Mouse (Mus musculus): Measurements from ENCODE around the gene Senp3. TPM values are rescaled to one million over a fixed set of nuclear protein-coding genes. Genes with fewer than 3 reads are reported as not detected.
"Not testable (repeated sequence)": the region's sequence is repeated elsewhere in the genome, so short reads cannot be mapped to it uniquely, and the experiment has no call there.

Gene Senp3
- polyA plus RNA-seq, 1 experiment from 2014 or later, result 125 TPM

DNA sequence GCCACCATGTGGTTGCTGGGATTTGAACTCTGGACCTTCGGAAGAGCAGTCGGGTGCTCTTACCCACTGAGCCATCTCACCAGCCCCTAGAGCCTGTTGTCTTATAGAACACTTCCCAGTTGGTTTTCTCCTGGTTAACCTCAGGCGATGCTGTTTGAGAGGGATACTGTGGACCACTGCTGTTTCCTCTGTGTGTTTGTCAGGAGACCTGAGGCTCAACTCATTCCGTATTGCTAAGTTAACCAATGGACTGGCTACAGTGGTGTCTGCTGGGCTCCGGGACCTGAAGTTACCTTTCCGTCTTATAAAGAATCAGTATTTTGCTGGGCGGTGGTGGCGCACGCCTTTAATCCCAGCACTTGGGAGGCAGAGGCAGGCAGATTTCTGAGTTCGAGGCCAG lies 21.0 kb upstream of the Senp3 start:
- H3K27ac ChIP-seq; H3K4me2 ChIP-seq (replicated peaks); H3K4me1 ChIP-seq; ATAC-seq (ENCODE audit: low FRiP score, low read depth); H3K4me3 ChIP-seq; H3K36me3 ChIP-seq; H3K27me3 ChIP-seq; H3K9me3 ChIP-seq; H3K9ac ChIP-seq: not testable (repeated sequence)
- 94% methylated on average over 10 of the region's 10 CpGs for WGBS

DNA sequence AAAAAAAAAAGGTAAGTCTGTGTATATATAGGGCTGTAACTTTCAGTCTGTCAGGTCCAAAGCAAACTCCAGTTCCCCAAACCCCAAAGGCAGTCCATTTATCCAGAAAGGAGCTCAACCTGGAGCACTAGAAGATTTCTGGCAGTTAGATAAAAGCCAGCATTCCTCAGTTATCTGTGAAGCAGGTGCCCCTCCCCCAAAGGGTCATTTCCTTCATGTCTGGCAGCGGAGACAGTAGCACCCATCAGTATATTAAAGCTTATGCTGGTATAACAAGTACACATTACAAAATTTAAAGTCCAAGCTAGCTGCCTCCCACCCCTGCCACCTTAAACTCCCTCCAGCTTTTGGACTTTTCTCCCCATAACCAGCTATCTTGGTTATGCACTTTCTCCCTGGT lies 17.7 kb upstream of the Senp3 start:
- H3K4me1 ChIP-seq, result peaks cover 15% of the 10 kb centered on the region
- H3K4me3 ChIP-seq, result no peak overlapping the region
- no peak overlapping the region for H3K9ac ChIP-seq
- no peaks in the 10 kb centered on the region for H3K9me3 ChIP-seq
- WGBS, result 61% methylated on average over 1 of the region's 1 CpGs
- H3K36me3 ChIP-seq, result no peaks in the 10 kb centered on the region
- no peak for ATAC-seq (ENCODE audit: low FRiP score, low read depth)
- H3K27ac ChIP-seq, result no peak overlapping the region
- no peaks in the 10 kb centered on the region for H3K27me3 ChIP-seq
- H3K4me2 ChIP-seq (replicated peaks), result no peak overlapping the region

DNA sequence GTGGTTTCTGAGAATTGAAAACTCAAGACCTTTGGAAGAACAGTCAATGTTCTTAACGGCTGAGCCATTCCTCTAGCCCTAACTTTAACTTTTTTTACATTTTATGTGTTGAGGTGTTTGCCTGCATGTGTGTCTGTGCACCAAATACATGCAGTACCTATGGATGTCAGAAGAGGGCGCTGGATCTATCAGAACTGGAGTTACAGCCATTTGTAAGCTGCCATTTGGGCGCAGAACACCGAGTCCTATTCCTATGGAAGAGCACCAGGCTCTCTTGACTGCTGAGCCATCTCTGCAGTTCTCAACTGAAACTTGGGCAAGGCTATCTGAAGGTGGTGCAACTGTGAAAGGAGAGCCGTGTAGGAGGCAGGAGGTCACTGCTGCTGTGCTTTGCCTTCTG lies 16.7 kb upstream of the Senp3 start:
- Histone ChIP-seq H3K27me3 (no peaks in the 10 kb centered on the region), H3K4me1 (peaks cover 15% of the 10 kb centered on the region), H3K9me3 (no peaks in the 10 kb centered on the region), H3K9ac (no peak overlapping the region), H3K4me3 (no peak overlapping the region), H3K27ac (no peak overlapping the region), H3K4me2 (replicated peaks) (no peak overlapping the region), H3K36me3 (no peaks in the 10 kb centered on the region)
- no peak for ATAC-seq (ENCODE audit: low FRiP score, low read depth)
- 67% methylated on average over 5 of the region's 5 CpGs for WGBS

DNA sequence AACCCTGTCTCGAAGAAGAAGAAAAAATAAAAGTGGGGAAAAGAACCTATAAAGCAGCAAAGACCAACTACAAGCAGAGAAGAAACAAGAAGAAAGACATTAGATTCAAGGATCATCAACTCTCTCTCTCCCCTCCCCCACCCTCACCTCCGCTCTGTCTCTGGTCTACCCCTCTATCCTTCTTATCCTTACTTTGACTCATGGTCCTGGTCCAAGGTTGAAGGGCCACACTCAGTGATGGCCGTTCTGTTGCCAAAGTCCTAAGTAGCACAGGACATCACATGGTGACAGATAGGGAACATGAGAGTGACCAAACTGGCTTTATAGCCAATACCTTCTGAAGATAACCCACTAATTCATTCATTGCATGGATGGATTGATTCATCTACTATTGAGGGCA lies 15.5 kb upstream of the Senp3 start:
- H3K9ac ChIP-seq, result no peak overlapping the region
- H3K27me3 ChIP-seq, result no peaks in the 10 kb centered on the region
- no peaks in the 10 kb centered on the region for H3K36me3 ChIP-seq
- no peak for ATAC-seq (ENCODE audit: low FRiP score, low read depth)
- H3K4me2 ChIP-seq (replicated peaks), result no peak overlapping the region
- H3K4me1 ChIP-seq, result peaks cover 15% of the 10 kb centered on the region
- H3K9me3 ChIP-seq, result no peaks in the 10 kb centered on the region
- H3K27ac ChIP-seq, result no peak overlapping the region
- 90% methylated on average over 3 of the region's 3 CpGs for WGBS
- no peak overlapping the region for H3K4me3 ChIP-seq

DNA sequence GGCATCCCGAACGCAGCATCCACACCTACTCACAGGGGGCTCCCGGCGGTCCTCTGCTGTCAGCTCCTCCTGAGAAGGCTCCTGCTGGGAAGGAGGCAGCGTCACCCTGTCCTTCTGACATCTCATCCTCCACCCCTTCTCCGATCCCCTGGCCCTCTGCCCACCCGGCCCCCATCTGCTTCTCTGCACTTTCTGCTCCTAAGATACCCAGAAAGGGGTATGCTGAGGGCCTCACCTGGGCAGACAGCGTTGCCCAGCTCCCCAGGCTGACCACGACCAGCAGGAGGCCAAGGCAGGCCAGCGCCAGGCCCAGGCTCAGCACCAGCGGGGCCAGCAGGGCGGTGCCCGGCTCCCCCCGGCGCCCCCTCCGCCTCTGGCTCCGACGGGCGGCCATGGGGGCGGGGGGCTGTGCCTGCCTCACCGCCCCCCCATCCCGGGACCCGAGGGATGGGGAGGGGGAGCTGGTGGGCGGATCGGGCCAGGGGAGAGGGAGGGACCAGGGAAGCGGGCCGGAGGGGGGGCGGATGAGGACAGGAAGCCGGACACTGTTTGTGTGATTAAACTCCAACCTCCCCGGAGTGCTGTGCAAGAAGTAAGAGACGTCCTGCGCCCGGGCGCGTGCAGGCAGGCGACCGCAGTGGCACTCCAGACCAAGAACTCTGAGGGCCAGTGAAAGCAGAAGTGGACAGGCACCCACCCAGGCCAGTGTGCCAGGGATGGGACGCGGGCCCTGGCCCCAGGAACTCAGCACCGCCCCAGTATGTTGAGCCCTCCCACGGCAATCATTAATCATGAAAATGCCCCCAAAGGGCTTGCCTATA lies 13.7 kb upstream of the Senp3 start, which contains the start of the genes Tnfsf12 and Tnfsfm13:
Gene Tnfsf12, minus strand, starts transcription at position 489 of the 821 bp plus-strand sequence.
Gene Tnfsfm13, minus strand, starts transcription at position 738 of the 821 bp plus-strand sequence.
- Histone ChIP-seq H3K9me3 (no peaks in the 10 kb centered on the region), H3K27me3 (no peaks in the 10 kb centered on the region), H3K4me1 (peaks cover 15% of the 10 kb centered on the region), H3K4me2 (replicated peaks) (peak within 1 kb of the TSS; percentile 91), H3K36me3 (no peaks in the 10 kb centered on the region), H3K9ac (peak within 1 kb of the TSS; percentile 79), H3K27ac (peak within 1 kb of the TSS; percentile 81), H3K4me3 (peak within 1 kb of the TSS; percentile 57)
- under 1% methylated on average over 32 of the region's 41 CpGs for WGBS
- ATAC-seq (ENCODE audit: low FRiP score, low read depth), result peak; percentile 77

DNA sequence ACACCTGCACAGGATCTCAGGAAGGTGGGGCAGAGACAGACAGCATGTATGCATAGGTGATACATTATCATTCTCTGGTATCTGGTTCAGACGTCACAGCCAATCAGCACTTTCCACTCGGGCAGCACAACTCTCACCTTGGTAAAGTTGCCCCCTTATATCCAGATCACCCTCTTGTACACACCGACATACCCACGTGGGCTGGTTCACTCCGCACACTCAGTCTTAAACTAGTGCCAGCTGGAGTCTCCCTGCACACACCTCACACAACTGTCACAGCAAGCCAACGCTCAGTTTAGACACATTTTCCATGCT lies 13.1 kb upstream of the Senp3 start:
- Histone ChIP-seq H3K9ac (peak overlapping the region; percentile 79), H3K9me3 (no peaks in the 10 kb centered on the region), H3K27ac (peak overlapping the region; percentile 81), H3K4me2 (replicated peaks) (peak overlapping the region; percentile 91), H3K27me3 (no peaks in the 10 kb centered on the region), H3K4me3 (peak overlapping the region; percentile 57), H3K4me1 (peaks cover 15% of the 10 kb centered on the region), H3K36me3 (no peaks in the 10 kb centered on the region)
- peak; percentile 58; the same call in 1 of the 2 replicates for ATAC-seq (ENCODE audit: low FRiP score, low read depth)
- 18% methylated on average over 6 of the region's 6 CpGs for WGBS

DNA sequence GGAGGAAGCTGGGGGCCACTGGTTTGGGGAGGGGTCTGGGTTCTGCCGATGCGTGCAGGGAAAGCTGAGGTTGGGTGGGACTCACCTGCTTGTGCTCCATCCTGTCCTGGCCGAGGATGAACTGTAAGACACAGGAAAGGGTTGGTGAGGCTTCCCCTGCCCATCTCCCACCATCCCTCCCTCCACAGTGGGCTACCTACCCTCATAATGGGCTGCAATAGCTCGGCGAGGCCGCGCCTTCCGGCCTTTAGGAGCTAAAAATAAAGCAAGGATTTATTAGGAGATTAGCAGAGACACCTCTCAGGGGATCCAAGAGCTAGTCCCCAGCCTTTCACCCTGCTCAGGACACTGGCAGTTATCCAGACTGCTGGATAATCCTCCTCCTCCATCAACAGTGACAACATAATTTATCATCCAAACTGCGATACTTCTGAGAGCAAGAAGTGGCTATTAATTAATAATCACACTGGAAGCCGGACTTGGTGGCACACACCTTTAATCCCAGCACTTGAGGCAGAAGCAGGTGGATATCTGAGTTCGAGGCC lies 11.6 kb upstream of the Senp3 start:
- no peak for ATAC-seq (ENCODE audit: low FRiP score, low read depth)
- 55% methylated on average over 11 of the region's 11 CpGs for WGBS
- no peak overlapping the region for H3K9ac ChIP-seq
- H3K27ac ChIP-seq, result no peak overlapping the region
- no peak overlapping the region for H3K4me3 ChIP-seq
- H3K4me2 ChIP-seq (replicated peaks), result no peak overlapping the region
- no peaks in the 10 kb centered on the region for H3K36me3 ChIP-seq
- H3K9me3 ChIP-seq, result no peaks in the 10 kb centered on the region
- no peaks in the 10 kb centered on the region for H3K27me3 ChIP-seq
- H3K4me1 ChIP-seq, result peaks cover 15% of the 10 kb centered on the region

DNA sequence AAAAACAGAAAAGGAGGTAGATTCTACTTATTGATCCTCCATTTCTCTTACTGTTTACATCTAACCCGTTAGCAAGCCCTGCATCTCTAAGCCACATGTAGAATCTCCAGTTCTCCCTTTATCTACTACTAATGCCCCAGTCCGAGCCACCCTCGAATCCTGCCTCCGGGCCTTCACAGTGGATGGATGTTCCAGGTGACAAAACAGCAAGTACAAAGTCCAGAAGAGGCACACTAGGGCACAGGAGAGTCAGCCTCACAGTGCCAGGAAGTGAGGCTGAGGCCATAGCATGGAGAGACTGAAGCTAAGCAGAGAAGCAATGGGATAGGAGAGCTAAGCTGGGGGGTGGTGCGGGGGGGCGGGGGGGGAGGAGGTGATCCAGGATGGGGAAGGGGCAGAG lies 11.0 kb upstream of the Senp3 start:
- H3K9me3 ChIP-seq, result no peaks in the 10 kb centered on the region
- H3K4me2 ChIP-seq (replicated peaks), result no peak overlapping the region
- no peak overlapping the region for H3K9ac ChIP-seq
- no peak overlapping the region for H3K4me3 ChIP-seq
- no peak overlapping the region for H3K27ac ChIP-seq
- no peaks in the 10 kb centered on the region for H3K27me3 ChIP-seq
- H3K36me3 ChIP-seq, result no peaks in the 10 kb centered on the region
- peaks cover 15% of the 10 kb centered on the region for H3K4me1 ChIP-seq
- 93% methylated on average over 6 of the region's 6 CpGs for WGBS
- ATAC-seq (ENCODE audit: low FRiP score, low read depth), result no peak

DNA sequence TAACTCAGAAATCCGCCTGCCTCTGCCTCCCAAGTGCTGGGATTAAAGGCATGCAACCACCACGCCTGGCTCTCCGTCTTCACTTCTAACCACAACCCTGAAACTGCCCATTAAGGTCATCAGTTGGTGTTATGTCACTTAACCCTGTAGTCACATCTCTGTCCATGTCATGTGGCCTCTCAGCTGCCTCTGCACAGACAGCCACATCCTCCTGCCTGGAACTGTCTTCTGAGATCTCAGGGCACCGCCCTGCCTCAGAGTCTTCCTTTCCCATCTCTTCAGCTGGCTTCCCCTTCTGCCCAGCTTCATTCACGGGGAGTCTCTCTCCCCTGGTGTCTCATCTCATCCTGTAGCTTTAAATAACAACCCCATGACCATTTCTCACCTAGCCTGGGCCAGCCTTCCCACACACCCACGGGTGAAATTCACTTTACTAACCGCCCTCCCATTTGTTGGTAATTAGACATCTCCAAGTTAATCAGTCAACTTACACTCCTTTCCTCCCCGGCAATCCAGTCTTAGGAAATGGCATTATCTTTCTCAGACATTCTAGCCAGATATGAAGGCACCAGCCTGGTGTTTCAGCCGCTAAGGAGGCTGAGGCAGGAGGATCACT lies 10.4 kb upstream of the Senp3 start:
- Histone ChIP-seq H3K9ac (no peak overlapping the region), H3K27me3 (no peaks in the 10 kb centered on the region), H3K4me3 (no peak overlapping the region), H3K9me3 (no peaks in the 10 kb centered on the region), H3K36me3 (no peaks in the 10 kb centered on the region), H3K4me1 (peaks cover 15% of the 10 kb centered on the region), H3K27ac (no peak overlapping the region), H3K4me2 (replicated peaks) (no peak overlapping the region)
- WGBS, result 72% methylated on average over 9 of the region's 9 CpGs
- ATAC-seq (ENCODE audit: low FRiP score, low read depth), result no peak

DNA sequence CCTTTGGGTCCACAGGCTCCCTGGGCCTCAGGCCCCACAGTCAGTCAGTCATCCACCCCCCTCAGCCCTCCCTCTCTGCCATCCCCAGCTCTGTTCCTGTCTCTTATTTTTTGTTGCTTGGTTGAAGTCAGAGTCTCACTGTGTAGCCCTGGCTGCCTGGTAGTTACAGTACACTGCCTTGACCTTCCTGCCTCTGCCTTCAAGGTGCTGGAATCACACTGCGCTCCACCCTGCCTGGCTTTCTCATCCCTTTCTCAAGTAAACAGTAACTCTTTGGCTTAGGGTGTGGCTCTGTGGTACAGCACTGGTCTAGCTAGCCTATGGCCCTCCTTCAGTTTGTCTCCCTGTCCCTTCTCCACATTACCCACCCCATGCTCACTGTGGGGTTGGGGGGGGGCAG lies 8.0 kb upstream of the Senp3 start:
- peaks cover 23% of the 10 kb centered on the region for H3K4me1 ChIP-seq
- ATAC-seq (ENCODE audit: low FRiP score, low read depth), result no peak
- H3K27me3 ChIP-seq, result no peaks in the 10 kb centered on the region
- H3K36me3 ChIP-seq, result no peaks in the 10 kb centered on the region
- no peak overlapping the region for H3K4me3 ChIP-seq
- H3K27ac ChIP-seq, result no peak overlapping the region
- H3K9ac ChIP-seq, result no peak overlapping the region
- no peak overlapping the region for H3K4me2 ChIP-seq (replicated peaks)
- 93% methylated on average over 1 of the region's 1 CpGs for WGBS
- no peaks in the 10 kb centered on the region for H3K9me3 ChIP-seq

DNA sequence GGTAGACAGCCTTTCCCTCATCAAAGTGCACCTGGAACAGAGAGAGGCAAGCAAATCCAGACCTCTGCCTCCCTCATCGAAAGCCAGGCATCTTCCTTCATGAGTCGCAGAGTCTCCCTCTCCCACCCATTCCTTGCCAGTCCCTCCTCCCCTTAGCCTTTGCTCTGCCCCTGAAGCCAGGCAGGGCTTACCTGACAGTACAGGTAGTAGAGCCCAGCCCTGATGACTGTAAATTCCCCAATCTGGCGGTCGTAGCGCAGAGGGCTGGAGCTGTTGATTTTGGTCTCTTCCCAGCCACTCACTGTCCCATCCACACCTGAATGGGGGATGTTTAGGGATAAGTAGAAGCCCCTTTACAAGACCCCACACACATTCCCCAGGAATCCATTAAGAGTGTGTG lies 5.2 kb upstream of the Senp3 start:
- H3K9me3 ChIP-seq, result no peaks in the 10 kb centered on the region
- H3K4me2 ChIP-seq (replicated peaks), result no peak overlapping the region
- no peaks in the 10 kb centered on the region for H3K27me3 ChIP-seq
- 49% methylated on average over 5 of the region's 5 CpGs for WGBS
- H3K9ac ChIP-seq, result peak overlapping the region; percentile 40; the same call in 1 of the 2 replicates
- no peak overlapping the region for H3K4me3 ChIP-seq
- H3K4me1 ChIP-seq, result peaks cover 42% of the 10 kb centered on the region
- H3K36me3 ChIP-seq, result no peaks in the 10 kb centered on the region
- H3K27ac ChIP-seq, result 0 out of 2 replicates have a peak overlapping the region, but pooled peaks have one; percentile 22
- no peak for ATAC-seq (ENCODE audit: low FRiP score, low read depth)

DNA sequence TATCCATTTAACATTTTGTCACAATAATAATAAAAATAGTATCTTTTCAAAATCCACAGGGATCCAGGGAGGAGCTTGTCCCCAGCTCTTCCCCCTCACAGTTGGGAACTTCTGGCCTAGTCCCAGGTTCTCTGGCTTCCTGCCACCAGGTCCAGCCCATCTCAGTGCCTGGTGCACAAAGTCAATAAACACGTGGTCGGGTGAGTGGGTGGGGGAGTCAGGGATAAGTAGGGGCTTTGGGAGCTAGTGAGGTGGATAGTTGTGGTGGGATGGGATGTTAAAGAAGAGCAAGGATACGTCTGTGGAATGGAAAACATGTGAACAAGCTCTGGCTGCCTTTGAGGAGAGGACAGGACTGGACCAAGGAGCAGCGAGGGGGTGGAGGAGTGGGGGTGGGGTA lies 4.5 kb upstream of the Senp3 start:
- Histone ChIP-seq H3K4me2 (replicated peaks) (peak overlapping the region; percentile 21), H3K9me3 (no peaks in the 10 kb centered on the region), H3K27ac (peak overlapping the region; percentile 22; the same call in 1 of the 2 replicates), H3K9ac (peak overlapping the region; percentile 35; the same call in 1 of the 2 replicates), H3K4me1 (peaks cover 42% of the 10 kb centered on the region), H3K36me3 (no peaks in the 10 kb centered on the region), H3K4me3 (no peak overlapping the region), H3K27me3 (no peaks in the 10 kb centered on the region)
- ATAC-seq (ENCODE audit: low FRiP score, low read depth), result no peak
- 4% methylated on average over 4 of the region's 4 CpGs for WGBS
